Mouse (Mus musculus) ES-Bruce4 (cell line): ENCODE data around the gene Platr17. TPM values are rescaled to one million over a fixed set of nuclear protein-coding genes. Genes with fewer than 3 reads are reported as not detected.
A peak's percentile ranks its signal among the peaks of the same experiment; 100 is the strongest.
"Not testable (repeated sequence)": the region's sequence is repeated elsewhere in the genome, so short reads cannot be mapped to it uniquely, and the experiment has no call there.

Source experiments
- H3K27ac ChIP-seq: 2 replicates; pipeline ENCODE4 v1.5.1; 2012; ENCODE audit warnings: low read length, inconsistent platforms; ENCODE audit not compliant: insufficient read depth
- H3K27me3 ChIP-seq: 2 replicates; pipeline ENCODE4 v1.6.1; 2012; ENCODE audit warnings: mild to moderate bottlenecking, low read length, inconsistent platforms; ENCODE audit not compliant: control insufficient read depth, poor library complexity, insufficient read depth, severe bottlenecking
- H3K36me3 ChIP-seq: 2 replicates; pipeline ENCODE4 v1.6.1; 2012; ENCODE audit warnings: inconsistent platforms, mild to moderate bottlenecking, low read length, moderate library complexity; ENCODE audit not compliant: control insufficient read depth, poor library complexity, insufficient read depth, severe bottlenecking
- H3K4me1 ChIP-seq: one replicate; pipeline ENCODE4 v1.8.1; 2011; ENCODE audit warnings: low read length; ENCODE audit not compliant: control insufficient read depth, insufficient read depth
- H3K4me3 ChIP-seq: 2 replicates; pipeline ENCODE4 v1.5.1; 2011; ENCODE audit warnings: low read depth, mild to moderate bottlenecking, low read length
- H3K9ac ChIP-seq: 2 replicates; pipeline ENCODE4 v1.6.1; 2012; ENCODE audit warnings: low read depth, mild to moderate bottlenecking, inconsistent platforms; ENCODE audit not compliant: poor library complexity, severe bottlenecking
- H3K9me3 ChIP-seq: replicated peaks from 2 replicates; pipeline ENCODE4 v1.6.1; 2012; ENCODE audit warnings: mild to moderate bottlenecking, low read length, inconsistent platforms; ENCODE audit not compliant: control insufficient read depth, poor library complexity, insufficient read depth, severe bottlenecking
- CTCF ChIP-seq: IDR thresholded peaks from one replicate; pipeline ENCODE4 v1.8.1; 2011; ENCODE audit warnings: low read depth, low read length
- EP300 ChIP-seq: IDR thresholded peaks from 2 replicates; pipeline ENCODE4 v1.6.1; 2011; ENCODE audit warnings: low read depth, low read length; ENCODE audit not compliant: insufficient read depth
- POLR2A ChIP-seq: IDR thresholded peaks from one replicate; pipeline ENCODE4 v1.8.1; 2011; ENCODE audit warnings: low read length; ENCODE audit not compliant: insufficient read depth
- polyA plus RNA-seq: library from polyadenylated mRNA; stranded (reverse); fragments of >200 nt; gene quantifications from 2 replicates; pipeline ENCODE4 v1.2.4, GENCODE M21; 2011; ENCODE audit warnings: low read depth; ENCODE audit not compliant: missing spikeins, insufficient read depth, insufficient read length

Platr17 gene
- polyA plus RNA-seq, 1 experiment = 16.7 TPM

DNA sequence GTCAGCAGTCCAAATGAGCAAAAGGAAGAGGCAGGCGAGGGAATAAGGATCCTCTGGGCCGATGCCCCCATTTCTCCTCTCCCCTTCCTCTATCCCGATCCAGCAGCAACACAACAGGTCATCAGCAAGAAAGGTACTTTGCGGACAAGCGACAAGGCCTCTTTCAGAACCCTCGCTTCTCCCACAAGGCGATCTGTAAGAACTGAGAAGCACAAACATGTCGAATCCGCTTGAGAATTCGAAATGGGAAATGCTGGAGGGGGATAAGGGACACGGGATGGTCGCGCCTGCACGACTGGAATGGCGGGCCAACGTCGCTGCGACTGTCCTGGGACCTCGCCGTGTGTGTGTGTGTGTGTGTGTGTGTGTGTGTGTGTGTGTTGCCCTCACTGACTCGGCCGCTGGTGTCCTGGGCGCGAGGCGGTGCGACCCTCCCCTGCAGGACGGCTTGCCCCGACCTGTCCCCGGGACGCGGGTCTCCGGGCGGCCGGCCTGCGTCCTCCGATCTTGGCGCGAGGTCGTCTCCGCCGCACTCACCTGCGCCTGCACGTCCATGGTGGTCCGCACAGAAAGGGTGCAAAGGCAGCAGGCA is 14.9 kb upstream of the Platr17 start:
- Histone ChIP-seq H3K36me3 (peaks cover 20% of the 10 kb centered on the region), H3K27ac (peak overlapping the region; percentile 23), H3K9ac (peak overlapping the region; percentile 69), H3K4me3 (peak overlapping the region; percentile 70)
- not testable (repeated sequence) for H3K27me3 ChIP-seq, H3K9me3 ChIP-seq, H3K4me1 ChIP-seq

GRCm38 (mm10) chr17:33890533-33891059 is 14.3 kb upstream of the Platr17 start, which contains the start of gene Kifc1:
Gene Kifc1 (minus strand): TSS chr17:33890661.
- Histone ChIP-seq H3K27me3 (no peaks in the 10 kb centered on the region), H3K9me3 (no peaks in the 10 kb centered on the region), H3K4me3 (peak within 1 kb of the TSS; percentile 70), H3K9ac (peak within 1 kb of the TSS; percentile 69), H3K4me1 (peaks cover 1% of the 10 kb centered on the region), H3K27ac (peak within 1 kb of the TSS; percentile 23), H3K36me3 (peaks cover 17% of the 10 kb centered on the region)
- TF ChIP-seq CTCF (peak; percentile 99), EP300 (0 out of 2 replicates have a peak, but pooled peaks have one; percentile 53), POLR2A (peak; percentile 58)

DNA sequence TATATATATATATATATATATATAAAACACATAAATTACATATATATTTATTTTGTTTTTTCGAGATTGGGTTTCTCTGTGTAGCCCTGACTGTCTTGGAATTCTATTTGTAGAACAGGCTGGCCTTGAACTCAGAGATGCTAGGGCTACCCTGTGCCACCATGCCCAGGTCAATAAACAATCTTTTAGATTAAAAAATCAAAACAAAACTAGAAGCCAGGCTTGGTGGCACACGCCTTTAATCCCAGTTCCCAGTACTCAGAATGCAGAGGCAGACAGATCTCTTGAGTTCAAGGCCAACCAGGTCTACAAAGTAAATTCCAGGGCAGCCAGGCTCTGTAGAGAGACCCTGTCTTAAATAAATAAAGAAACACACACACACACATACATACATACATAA is 13.6 kb upstream of the Platr17 start:
- Histone ChIP-seq H3K9ac (no peak overlapping the region), H3K36me3 (peaks cover 10% of the 10 kb centered on the region), H3K4me3 (no peak overlapping the region), H3K27ac (no peak overlapping the region), H3K9me3 (no peaks in the 10 kb centered on the region), H3K27me3 (no peaks in the 10 kb centered on the region), H3K4me1 (peaks cover 1% of the 10 kb centered on the region)
- TF ChIP-seq POLR2A (no peak), CTCF (no peak), EP300 (no peak)

GRCm38 (mm10) chr17:33891892-33892291 is 13.0 kb upstream of the Platr17 start:
- not testable (repeated sequence) for H3K27me3 ChIP-seq, H3K4me1 ChIP-seq, H3K27ac ChIP-seq, H3K36me3 ChIP-seq, H3K9me3 ChIP-seq, H3K9ac ChIP-seq, H3K4me3 ChIP-seq

GRCm38 (mm10) chr17:33892429-33892828 is 12.5 kb upstream of the Platr17 start:
- Histone ChIP-seq H3K9ac (no peak overlapping the region), H3K27me3 (no peaks in the 10 kb centered on the region), H3K9me3 (no peaks in the 10 kb centered on the region), H3K36me3 (peaks cover 3% of the 10 kb centered on the region; the same call in 1 of the 2 replicates), H3K4me3 (no peak overlapping the region), H3K27ac (peak overlapping the region; percentile 88), H3K4me1 (peaks cover 1% of the 10 kb centered on the region)
- TF ChIP-seq EP300 (0 out of 2 replicates have a peak, but pooled peaks have one; percentile 21), CTCF (no peak), POLR2A (no peak)

GRCm38 (mm10) chr17:33893011-33893410 is 11.9 kb upstream of the Platr17 start:
- not testable (repeated sequence) for H3K4me1 ChIP-seq, H3K4me3 ChIP-seq, H3K9me3 ChIP-seq, H3K9ac ChIP-seq, H3K27me3 ChIP-seq, H3K36me3 ChIP-seq
- H3K27ac ChIP-seq = peak overlapping the region; percentile 88
